ENCODE assay signal across 9 mouse cellular contexts in the genomic region with DNA sequence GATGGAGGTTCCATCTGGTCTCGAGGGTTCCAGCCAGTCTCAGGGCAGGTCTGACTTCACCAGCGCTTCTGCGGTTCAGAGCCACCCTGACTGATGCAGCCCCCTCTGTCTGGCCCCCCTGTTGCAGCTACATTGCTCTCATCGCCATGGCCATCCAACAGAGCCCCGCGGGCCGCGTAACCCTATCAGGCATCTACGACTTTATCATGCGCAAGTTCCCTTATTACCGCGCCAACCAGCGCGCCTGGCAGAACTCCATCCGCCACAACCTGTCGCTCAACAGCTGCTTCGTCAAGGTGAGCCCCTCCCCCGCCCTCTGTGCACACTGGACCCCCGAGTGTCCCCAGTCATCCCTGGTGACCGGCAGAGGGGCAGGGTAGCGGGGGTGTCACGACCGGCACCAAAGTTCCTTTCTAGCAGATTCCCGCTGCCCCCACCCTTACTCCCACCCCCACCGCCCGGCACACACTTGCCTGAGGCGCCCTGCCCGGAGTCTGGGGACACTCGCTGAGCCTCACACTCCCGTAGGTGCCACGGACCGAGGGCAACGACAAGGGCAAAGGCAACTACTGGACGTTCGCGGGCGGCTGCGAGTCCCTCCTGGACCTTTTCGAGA. TPM values are rescaled to one million over a fixed set of nuclear protein-coding genes. Genes with fewer than 3 reads are reported as not detected.
DNase-seq lines count a peak whose midpoint lies in the region; ATAC-seq and TF ChIP-seq lines count a peak whose summit lies in the region.
"Had no signal": no experiment of that assay in that cellular context is flagged by ENCODE, and none has a peak within 500 bp of the region (broad histone marks: within the 10 kb centered on the region; RNA-seq: fewer than 3 reads in every experiment).

No protein-coding gene starts in this region.

- no peak for DNase-seq in liver, adult 2 months (ENCODE audit: extremely low read depth, low read depth, low spot score)
- no peak for DNase-seq in liver
- DNase-seq in limb, embryonic 14.5 days (ENCODE audit: low spot score), result peak; percentile 16
- DNase-seq in kidney, postnatal 14 days, result no peak
- DNase-seq in spleen, adult 18-20 months, result no peak
- DNase-seq: kidney, postnatal 25 days had no signal

- peak overlapping the region; percentile 26; the same call in 1 of the 2 replicates for H3K9ac ChIP-seq in liver, adult 2 months (ENCODE audit: low read depth, low read length)
- H3K9ac ChIP-seq in forebrain, embryonic 12.5 days, result no peak overlapping the region
- peak overlapping the region; percentile 31 for H3K9ac ChIP-seq in limb, embryonic 14.5 days (ENCODE audit: low read depth, low read length, severe bottlenecking)
- H3K9ac ChIP-seq in stomach, embryonic 14.5 days (replicated peaks; ENCODE audit: low read depth, low read length), result no peak overlapping the region

- peaks cover 11% of the 10 kb centered on the region for H3K4me1 ChIP-seq in liver, adult 2 months (ENCODE audit: control insufficient read depth, insufficient read depth, low read length)
- H3K4me1 ChIP-seq in forebrain, embryonic 12.5 days, result peaks cover 8% of the 10 kb centered on the region
- H3K4me1 ChIP-seq in limb, embryonic 14.5 days (ENCODE audit: control insufficient read depth, insufficient read depth, low read length), result peaks cover 5% of the 10 kb centered on the region
- H3K4me1 ChIP-seq in stomach, embryonic 14.5 days (ENCODE audit: control insufficient read depth, insufficient read depth, low read length), result peaks cover 5% of the 10 kb centered on the region; the same call in 1 of the 2 replicates

- H3K9me3 ChIP-seq in forebrain, embryonic 12.5 days, result peaks cover 6% of the 10 kb centered on the region; the same call in 1 of the 2 replicates
- no peaks in the 10 kb centered on the region for H3K9me3 ChIP-seq in limb, embryonic 14.5 days (ENCODE audit: control insufficient read depth, low read length)
- no peaks in the 10 kb centered on the region for H3K9me3 ChIP-seq in stomach, embryonic 14.5 days (ENCODE audit: control insufficient read depth, low read depth, low read length)

- H3K27ac ChIP-seq in liver, adult 2 months (replicated peaks; ENCODE audit: insufficient read depth, low read depth, low read length), result no peak overlapping the region
- no peak overlapping the region for H3K27ac ChIP-seq in forebrain, embryonic 12.5 days
- H3K27ac ChIP-seq in limb, embryonic 14.5 days (replicated peaks; ENCODE audit: low read depth, low read length), result no peak overlapping the region
- no peak overlapping the region for H3K27ac ChIP-seq in stomach, embryonic 14.5 days (ENCODE audit: low read length)

- H3K79me2 ChIP-seq in liver, adult 2 months (ENCODE audit: control insufficient read depth, insufficient read depth, low read length), result no peaks in the 10 kb centered on the region

- no peak for TF ChIP-seq POLR2A in liver, adult 2 months (IDR thresholded peaks at IDR 0.05; ENCODE audit: extremely low read depth, insufficient read depth, low read length)
- no peak for TF ChIP-seq POLR2A in limb, embryonic 14.5 days (IDR thresholded peaks at IDR 0.05; ENCODE audit: borderline replicate concordance, extremely low read depth, insufficient read depth, insufficient read length)

- no peaks in the 10 kb centered on the region for H3K36me3 ChIP-seq in liver, adult 2 months (ENCODE audit: control insufficient read depth, insufficient read depth, low read length)
- H3K36me3 ChIP-seq in forebrain, embryonic 12.5 days (replicated peaks), result no peaks in the 10 kb centered on the region
- no peaks in the 10 kb centered on the region for H3K36me3 ChIP-seq in limb, embryonic 14.5 days (ENCODE audit: control insufficient read depth, insufficient read depth, low read length)
- H3K36me3 ChIP-seq in stomach, embryonic 14.5 days (ENCODE audit: control insufficient read depth, insufficient read depth, low read length), result no peaks in the 10 kb centered on the region

- TF ChIP-seq CTCF in liver, adult 2 months (IDR thresholded peaks at IDR 0.05; ENCODE audit: low read depth, low read length), result no peak

- peaks cover 3% of the 10 kb centered on the region; the same call in 1 of the 2 replicates for H3K27me3 ChIP-seq in liver, adult 2 months (ENCODE audit: control insufficient read depth, insufficient read depth, low read length)
- H3K27me3 ChIP-seq in forebrain, embryonic 12.5 days, result peaks cover 70% of the 10 kb centered on the region
- peaks cover 42% of the 10 kb centered on the region for H3K27me3 ChIP-seq in limb, embryonic 14.5 days (ENCODE audit: control insufficient read depth, insufficient read depth, low read length)
- peaks cover 24% of the 10 kb centered on the region for H3K27me3 ChIP-seq in stomach, embryonic 14.5 days (ENCODE audit: control insufficient read depth, insufficient read depth, low read length)

- ATAC-seq in forebrain, embryonic 12.5 days (ENCODE audit: low FRiP score), result no peak
- no peak for ATAC-seq in limb, embryonic 14.5 days (ENCODE audit: low FRiP score, low read depth)
- ATAC-seq in stomach, embryonic 14.5 days (ENCODE audit: insufficient number of reproducible peaks, insufficient read depth, low FRiP score, low read depth), result no peak
- ATAC-seq in frontal cortex, adult (ENCODE audit: low TSS enrichment), result no peak

- peak overlapping the region; percentile 41 for H3K4me3 ChIP-seq in liver, adult 2 months (ENCODE audit: insufficient read depth, low read depth, low read length)
- H3K4me3 ChIP-seq in forebrain, embryonic 12.5 days (replicated peaks), result peak overlapping the region; percentile 24
- H3K4me3 ChIP-seq in limb, embryonic 14.5 days (replicated peaks; ENCODE audit: low read length), result peak overlapping the region; percentile 30
- H3K4me3 ChIP-seq in stomach, embryonic 14.5 days (ENCODE audit: low read depth, low read length), result peak overlapping the region; percentile 22

- WGBS in liver, adult 2 months, result 19% methylated on average over 39 of the region's 39 CpGs
- WGBS in forebrain, embryonic 12.5 days, result 4% methylated on average over 39 of the region's 39 CpGs
- 3% methylated on average over 39 of the region's 39 CpGs for WGBS in limb, embryonic 14.5 days
- WGBS in stomach, embryonic 14.5 days, result 3% methylated on average over 39 of the region's 39 CpGs

- H3K4me2 ChIP-seq in forebrain, embryonic 12.5 days, result peak overlapping the region; percentile 46
- peak overlapping the region; percentile 53 for H3K4me2 ChIP-seq in limb, embryonic 14.5 days (replicated peaks; ENCODE audit: low read depth, low read length, severe bottlenecking)
- peak overlapping the region; percentile 45 for H3K4me2 ChIP-seq in stomach, embryonic 14.5 days (replicated peaks; ENCODE audit: low read depth, low read length)

RNA-seq across cellular contexts. Expression of a gene that starts 0.9 kb away (rescaled TPM):
- total RNA-seq in liver, adult 2 months (2014; rRNA removed), result not detected in 2 replicates
- polyA plus RNA-seq in liver, adult 2 months (2012; rRNA removed), result not detected in 2 replicates
- polyA plus RNA-seq in forebrain, embryonic 12.5 days (2016; fragmentation: Nextera tagmentation; extraction: Ambion mirVana), result not detected in 2 replicates
- not detected in 2 replicates for polyA plus RNA-seq in limb, embryonic 14.5 days (2012; rRNA removed)
- polyA plus RNA-seq in limb, embryonic 14.5 days (2014; fragmentation: Nextera tagmentation; extraction: Ambion mirVana), result not detected in 2 replicates
- not detected in 2 replicates for polyA plus RNA-seq in stomach, embryonic 14.5 days (2014; fragmentation: Nextera tagmentation; extraction: Ambion mirVana)

Comparison
In these comparisons a context has a peak if more than half of its experiments do, and no peak if none do; other contexts are left out.
1. H3K9ac ChIP-seq: peak in liver, adult 2 months (single experiment) and limb, embryonic 14.5 days (single experiment); none in forebrain, embryonic 12.5 days (single experiment) and stomach, embryonic 14.5 days (single experiment).
2. Peak in every context shown above with its lines, with median percentiles within 50 percentile points of each other: H3K4me3 ChIP-seq and H3K4me2 ChIP-seq.